Mouse (Mus musculus) liver, embryonic 12.5 days (tissue): ENCODE data around the gene Nfia. TPM values are rescaled to one million over a fixed set of nuclear protein-coding genes. Genes with fewer than 3 reads are reported as not detected.

Experiments
- ATAC-seq: fragments of 200-750 bp; cut with Nextera tagmentation; 2 replicates; pipeline ENCODE4 v1.8.0; 2017; ENCODE audit warnings: moderate number of reproducible peaks, mild to moderate bottlenecking, moderate library complexity
- H3K27ac ChIP-seq: fragments of 300-500 bp; sonication (generic); 2 replicates; pipeline ENCODE4 v1.5.1; 2016; ENCODE audit warnings: mild to moderate bottlenecking
- H3K27me3 ChIP-seq: fragments of 300-500 bp; sonication (generic); replicated peaks from 2 replicates; pipeline ENCODE4 v1.6.1; 2016; ENCODE audit warnings: mild to moderate bottlenecking, moderate library complexity
- H3K36me3 ChIP-seq: fragments of 300-500 bp; sonication (generic); 2 replicates; pipeline ENCODE4 v1.6.1; 2016; ENCODE audit warnings: mild to moderate bottlenecking, moderate library complexity
- H3K4me1 ChIP-seq: fragments of 300-500 bp; sonication (generic); 2 replicates; pipeline ENCODE4 v1.6.1; 2016
- H3K4me2 ChIP-seq: fragments of 300-500 bp; sonication (generic); 2 replicates; pipeline ENCODE4 v1.6.1; 2016; ENCODE audit warnings: mild to moderate bottlenecking, moderate library complexity
- H3K4me3 ChIP-seq: fragments of 300-500 bp; sonication (generic); 2 replicates; pipeline ENCODE4 v1.5.1; 2016; ENCODE audit warnings: mild to moderate bottlenecking, moderate library complexity
- H3K9ac ChIP-seq: fragments of 300-500 bp; sonication (generic); 2 replicates; pipeline ENCODE4 v1.6.1; 2016; ENCODE audit warnings: mild to moderate bottlenecking, moderate library complexity
- H3K9me3 ChIP-seq: fragments of 300-500 bp; sonication (generic); replicated peaks from 2 replicates; pipeline ENCODE4 v1.6.1; 2016; ENCODE audit warnings: mild to moderate bottlenecking, moderate library complexity
- WGBS: fragments of 180-500 bp; shearing (Covaris S2); methylation state at CpG from one replicate; pipeline ENCODE4 v1.1.7; 2016; ENCODE audit not compliant: insufficient replicate concordance; 5-methylcytosine and 5-hydroxymethylcytosine counted together
- polyA plus RNA-seq: library from polyadenylated mRNA; unstranded; fragments of >200 nt; fragmentation: Nextera tagmentation; extraction: Ambion mirVana; gene quantifications from 2 replicates; pipeline ENCODE4 v1.2.1, GENCODE M21; 2016

The Nfia gene
- polyA plus RNA-seq, 1 experiment from 2014 or later = 3.8 TPM

DNA sequence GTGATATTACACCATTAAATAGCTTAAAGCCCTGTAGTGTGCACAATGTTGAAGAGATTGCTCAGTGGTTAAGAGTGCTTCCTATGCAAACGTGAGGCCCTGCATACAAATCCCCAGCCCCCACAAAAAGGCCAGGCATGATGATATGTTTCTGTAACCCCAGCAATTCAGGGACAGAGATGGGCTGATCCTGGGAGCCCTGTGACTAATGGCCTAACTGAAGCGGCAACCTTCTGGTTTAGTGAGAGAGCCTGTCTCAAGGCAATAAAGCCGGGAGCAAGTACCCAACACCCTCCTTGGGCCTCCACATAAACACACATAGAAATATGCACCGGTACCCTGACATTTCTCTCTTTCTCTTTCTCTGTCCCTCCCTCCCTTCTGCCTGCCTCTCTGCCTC lies 153.1 kb downstream of the Nfia start:
- H3K9me3 ChIP-seq = no peaks in the 10 kb centered on the region
- no peak overlapping the region for H3K4me3 ChIP-seq
- peaks cover 17% of the 10 kb centered on the region for H3K4me1 ChIP-seq
- no peaks in the 10 kb centered on the region for H3K27me3 ChIP-seq
- no peak overlapping the region for H3K27ac ChIP-seq
- H3K9ac ChIP-seq = no peak overlapping the region
- no peaks in the 10 kb centered on the region for H3K36me3 ChIP-seq
- 71% methylated on average over 4 of the region's 4 CpGs for WGBS
- ATAC-seq = no peak
- no peak overlapping the region for H3K4me2 ChIP-seq

DNA sequence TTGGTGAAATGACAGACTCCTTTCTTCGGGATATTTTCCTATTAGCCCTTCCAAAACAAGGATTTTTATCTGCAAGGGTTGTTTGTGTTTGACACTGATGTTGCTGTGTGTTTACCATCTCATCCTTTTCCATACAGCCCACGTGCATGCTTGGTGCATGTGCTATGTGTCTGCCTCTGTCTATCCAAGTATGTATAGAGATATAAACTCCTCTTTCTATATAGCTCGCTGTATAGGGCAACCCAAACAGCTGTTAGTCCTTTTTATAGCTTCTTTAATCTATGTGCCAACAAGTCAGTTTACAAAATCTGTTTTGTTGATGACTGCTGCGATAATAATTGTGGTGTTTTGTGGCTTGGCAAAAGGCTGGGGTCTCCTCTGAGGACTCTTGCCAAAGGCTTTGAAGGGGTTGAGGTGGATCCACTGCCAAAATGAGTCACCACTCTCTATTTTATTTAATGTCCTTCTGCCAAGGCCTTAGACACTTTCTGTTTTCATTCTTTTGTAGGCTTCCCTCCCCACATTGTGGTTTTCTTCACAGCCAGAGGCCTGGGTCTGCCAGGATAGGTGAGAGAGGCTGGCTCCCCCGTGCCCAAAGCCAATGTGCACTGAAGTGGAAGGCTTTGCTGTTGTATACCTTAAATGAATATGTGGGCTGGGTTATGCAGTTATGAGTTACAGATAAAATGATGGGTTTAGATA lies 154.2 kb downstream of the Nfia start:
- Histone ChIP-seq H3K9ac (no peak overlapping the region), H3K27ac (no peak overlapping the region), H3K9me3 (no peaks in the 10 kb centered on the region), H3K4me1 (peaks cover 17% of the 10 kb centered on the region), H3K27me3 (no peaks in the 10 kb centered on the region), H3K4me2 (no peak overlapping the region), H3K36me3 (no peaks in the 10 kb centered on the region), H3K4me3 (no peak overlapping the region)
- no peak for ATAC-seq
- 63% methylated on average over 5 of the region's 5 CpGs for WGBS

DNA sequence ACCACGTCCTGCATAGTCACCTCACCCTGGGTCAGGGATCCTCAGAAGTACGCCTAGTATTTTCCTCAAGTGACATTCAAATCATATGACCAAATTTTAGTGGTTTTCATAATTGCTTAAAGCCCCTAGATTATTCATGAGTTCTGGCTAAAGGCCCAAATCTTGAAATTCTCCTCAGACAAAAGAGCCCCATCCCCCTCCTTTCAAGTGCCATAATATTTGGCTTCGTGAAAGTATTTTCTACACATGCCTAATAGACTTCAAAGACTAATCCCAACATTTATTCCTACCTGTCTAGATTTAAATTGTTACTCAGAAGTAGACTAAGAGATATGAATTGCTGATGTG lies 154.7 kb downstream of the Nfia start:
- Histone ChIP-seq H3K27ac (no peak overlapping the region), H3K36me3 (no peaks in the 10 kb centered on the region), H3K27me3 (no peaks in the 10 kb centered on the region), H3K9ac (no peak overlapping the region), H3K4me2 (no peak overlapping the region), H3K9me3 (no peaks in the 10 kb centered on the region), H3K4me1 (peaks cover 17% of the 10 kb centered on the region), H3K4me3 (no peak overlapping the region)
- no peak for ATAC-seq
- WGBS = 63% methylated on average over 3 of the region's 3 CpGs

DNA sequence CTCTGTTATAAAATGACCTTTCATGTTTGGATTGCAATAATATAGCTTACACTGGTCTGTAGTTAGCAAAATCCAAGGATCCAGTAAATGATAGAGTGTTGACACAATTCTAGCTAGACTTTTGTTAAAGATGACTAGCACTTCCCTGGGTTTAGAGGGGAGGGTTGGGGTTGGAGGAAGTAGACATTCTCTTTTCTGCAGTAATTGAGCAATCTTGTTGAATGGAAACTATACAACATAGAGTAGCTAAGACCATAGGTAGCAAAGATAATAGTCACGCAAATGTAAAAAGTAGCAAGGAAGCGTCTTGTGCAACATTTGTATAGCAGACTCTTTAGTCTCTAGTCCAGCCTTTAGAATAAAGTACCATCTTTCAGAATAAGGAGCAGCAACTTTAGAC lies 163.8 kb downstream of the Nfia start:
- WGBS = 83% methylated on average over 2 of the region's 2 CpGs
- H3K27ac ChIP-seq = no peak overlapping the region
- H3K9ac ChIP-seq = no peak overlapping the region
- H3K27me3 ChIP-seq = no peaks in the 10 kb centered on the region
- no peak overlapping the region for H3K4me3 ChIP-seq
- H3K36me3 ChIP-seq = no peaks in the 10 kb centered on the region
- no peaks in the 10 kb centered on the region for H3K9me3 ChIP-seq
- no peaks in the 10 kb centered on the region for H3K4me1 ChIP-seq
- no peak for ATAC-seq
- no peak overlapping the region for H3K4me2 ChIP-seq

DNA sequence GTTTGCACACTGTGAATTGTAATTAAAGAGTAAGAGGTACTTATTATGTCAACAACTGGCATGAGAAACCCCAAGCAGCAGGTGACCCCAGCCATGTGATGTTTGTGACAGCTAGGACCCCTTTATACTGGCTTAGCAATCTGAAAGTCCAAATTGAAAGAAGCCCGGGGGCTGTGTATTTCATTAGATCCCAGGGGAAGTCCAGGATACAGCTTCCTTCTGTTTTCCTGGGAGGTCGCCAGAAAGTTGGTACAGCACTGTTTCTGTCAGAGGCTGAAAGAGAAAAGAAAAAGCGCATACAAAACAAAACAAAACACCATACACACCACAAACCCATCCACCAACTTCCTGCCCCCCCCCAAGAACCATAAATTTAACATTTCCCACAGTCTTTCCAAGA lies 164.4 kb downstream of the Nfia start:
- H3K9me3 ChIP-seq = no peaks in the 10 kb centered on the region
- no peak overlapping the region for H3K4me3 ChIP-seq
- no peak overlapping the region for H3K27ac ChIP-seq
- no peaks in the 10 kb centered on the region for H3K27me3 ChIP-seq
- no peaks in the 10 kb centered on the region for H3K36me3 ChIP-seq
- H3K4me1 ChIP-seq = no peaks in the 10 kb centered on the region
- ATAC-seq = no peak
- WGBS = 51% methylated on average over 3 of the region's 3 CpGs
- no peak overlapping the region for H3K4me2 ChIP-seq
- H3K9ac ChIP-seq = no peak overlapping the region

DNA sequence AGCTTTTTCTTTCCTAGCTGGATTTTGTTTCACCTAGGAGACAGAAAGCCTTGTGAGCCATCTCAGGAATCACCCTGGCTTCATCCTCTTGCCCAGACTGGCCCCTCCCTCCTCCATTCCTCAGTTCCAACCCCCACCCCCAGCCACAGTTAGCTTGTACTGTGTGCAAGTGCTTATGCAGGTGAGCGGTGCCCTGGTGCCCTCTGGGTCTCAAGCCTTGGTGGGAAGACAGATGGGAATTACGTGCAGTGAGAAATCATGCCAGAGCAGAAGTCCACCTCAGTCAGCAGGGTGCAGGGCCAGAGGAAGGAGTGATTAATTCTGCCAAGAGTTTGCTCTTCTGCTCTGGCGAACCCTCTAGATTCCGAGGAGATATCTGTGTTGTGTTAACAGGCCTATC lies 167.0 kb downstream of the Nfia start:
- H3K4me1 ChIP-seq = no peaks in the 10 kb centered on the region
- no peak overlapping the region for H3K9ac ChIP-seq
- no peaks in the 10 kb centered on the region for H3K9me3 ChIP-seq
- WGBS = 58% methylated on average over 4 of the region's 4 CpGs
- H3K4me2 ChIP-seq = no peak overlapping the region
- H3K36me3 ChIP-seq = no peaks in the 10 kb centered on the region
- no peak for ATAC-seq
- no peaks in the 10 kb centered on the region for H3K27me3 ChIP-seq
- H3K27ac ChIP-seq = no peak overlapping the region
- H3K4me3 ChIP-seq = no peak overlapping the region

DNA sequence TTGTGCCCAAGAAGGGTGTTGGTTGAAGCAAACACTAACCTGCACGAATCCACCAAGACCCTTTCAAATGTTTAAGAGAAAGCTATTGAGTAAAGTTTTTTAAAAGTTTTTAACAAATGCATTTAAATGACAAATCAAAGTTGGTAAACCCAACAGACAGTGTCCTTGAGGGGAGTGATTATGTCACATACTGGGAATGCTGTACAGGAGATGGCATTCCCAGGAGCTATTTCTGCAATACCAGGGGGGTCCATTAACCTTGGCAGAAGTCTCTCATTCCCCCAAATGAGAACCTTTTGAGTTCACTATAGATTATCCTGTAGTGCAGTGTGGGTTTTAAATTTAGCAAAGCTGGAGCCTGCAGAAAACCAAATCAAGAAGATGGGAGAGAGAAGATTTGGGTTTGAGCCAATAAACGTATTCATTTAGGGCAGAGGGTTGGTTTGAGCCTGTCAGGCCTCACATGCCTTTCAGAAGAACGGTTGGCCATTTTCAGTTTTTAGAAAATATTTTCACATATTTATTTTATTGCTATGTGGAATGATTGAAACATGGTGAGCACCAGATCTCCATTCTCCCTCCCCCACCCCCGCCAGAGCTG lies 167.5 kb downstream of the Nfia start:
- WGBS = 59% methylated on average over 4 of the region's 4 CpGs
- Histone ChIP-seq H3K36me3 (no peaks in the 10 kb centered on the region), H3K27ac (no peak overlapping the region), H3K9ac (no peak overlapping the region), H3K4me1 (no peaks in the 10 kb centered on the region), H3K4me3 (no peak overlapping the region), H3K27me3 (no peaks in the 10 kb centered on the region), H3K4me2 (no peak overlapping the region), H3K9me3 (no peaks in the 10 kb centered on the region)
- ATAC-seq = no peak

DNA sequence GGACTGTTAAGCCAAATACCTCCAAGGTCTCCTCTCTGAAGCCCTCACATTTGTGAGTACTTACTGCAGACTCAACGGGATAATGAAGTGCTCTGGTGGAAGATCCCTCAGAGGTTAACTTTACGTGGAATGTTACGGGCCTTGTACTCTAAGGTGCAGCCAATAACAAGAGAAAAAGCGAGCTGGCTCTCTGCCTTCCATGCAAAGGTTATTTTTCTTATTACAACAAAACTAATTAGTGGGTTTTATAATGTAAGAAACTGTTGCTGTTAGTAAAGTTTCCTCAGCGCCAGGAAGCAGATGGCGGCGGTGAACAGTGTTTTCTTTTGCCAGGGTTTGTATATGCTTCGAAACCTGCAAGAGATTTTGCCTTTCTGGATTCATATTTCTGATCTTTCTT lies 169.1 kb downstream of the Nfia start:
- H3K4me2 ChIP-seq = no peak overlapping the region
- no peaks in the 10 kb centered on the region for H3K36me3 ChIP-seq
- 73% methylated on average over 8 of the region's 8 CpGs for WGBS
- H3K27ac ChIP-seq = no peak overlapping the region
- no peak overlapping the region for H3K9ac ChIP-seq
- H3K9me3 ChIP-seq = no peaks in the 10 kb centered on the region
- no peak for ATAC-seq
- no peak overlapping the region for H3K4me3 ChIP-seq
- no peaks in the 10 kb centered on the region for H3K4me1 ChIP-seq
- H3K27me3 ChIP-seq = no peaks in the 10 kb centered on the region

DNA sequence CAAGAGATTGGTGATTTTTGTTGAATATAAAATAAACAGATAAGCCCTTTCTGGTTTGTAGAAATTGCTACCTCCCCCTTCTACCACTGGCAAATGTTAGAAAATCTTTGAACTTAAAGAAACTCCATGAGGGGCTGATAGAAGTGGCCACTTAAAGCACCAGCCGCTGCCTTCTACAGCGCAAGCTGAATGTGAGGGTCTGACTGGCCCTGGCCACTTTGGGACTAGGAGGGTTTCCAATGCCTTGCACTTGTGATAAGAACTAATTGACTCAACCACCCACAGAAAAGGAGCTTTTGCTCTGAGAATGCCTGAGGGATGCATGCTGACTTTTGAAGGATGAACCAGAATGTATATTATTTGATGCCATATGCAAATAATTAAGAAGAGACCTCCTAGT lies 171.8 kb downstream of the Nfia start:
- Histone ChIP-seq H3K36me3 (no peaks in the 10 kb centered on the region), H3K4me3 (no peak overlapping the region), H3K27ac (no peak overlapping the region), H3K4me2 (no peak overlapping the region), H3K9ac (no peak overlapping the region), H3K27me3 (no peaks in the 10 kb centered on the region), H3K4me1 (no peaks in the 10 kb centered on the region), H3K9me3 (no peaks in the 10 kb centered on the region)
- 72% methylated on average over 2 of the region's 2 CpGs for WGBS
- ATAC-seq = no peak

DNA sequence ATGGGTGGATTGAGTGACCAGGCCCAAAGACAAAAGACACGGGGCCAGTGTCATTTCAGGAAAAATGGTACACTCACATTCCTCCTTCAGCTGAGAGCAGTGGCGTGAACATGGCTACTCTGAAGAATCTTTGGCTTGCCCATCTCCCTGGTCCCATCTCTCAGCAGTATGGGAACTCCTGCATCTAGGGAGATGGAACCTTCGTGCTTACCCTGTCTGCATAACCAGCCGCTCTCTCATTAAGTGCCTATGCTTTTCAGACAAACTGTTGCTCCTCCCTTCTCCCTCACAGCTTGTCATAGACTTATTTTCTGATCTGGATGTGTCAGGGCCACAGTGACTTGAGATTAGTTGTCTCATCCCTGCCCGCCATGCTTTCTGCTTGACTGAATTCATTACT lies 174.9 kb downstream of the Nfia start:
- H3K4me3 ChIP-seq = no peak overlapping the region
- ATAC-seq = no peak
- no peaks in the 10 kb centered on the region for H3K4me1 ChIP-seq
- no peak overlapping the region for H3K9ac ChIP-seq
- H3K27me3 ChIP-seq = no peaks in the 10 kb centered on the region
- H3K36me3 ChIP-seq = no peaks in the 10 kb centered on the region
- WGBS = 69% methylated on average over 5 of the region's 5 CpGs
- H3K9me3 ChIP-seq = no peaks in the 10 kb centered on the region
- no peak overlapping the region for H3K27ac ChIP-seq
- no peak overlapping the region for H3K4me2 ChIP-seq

DNA sequence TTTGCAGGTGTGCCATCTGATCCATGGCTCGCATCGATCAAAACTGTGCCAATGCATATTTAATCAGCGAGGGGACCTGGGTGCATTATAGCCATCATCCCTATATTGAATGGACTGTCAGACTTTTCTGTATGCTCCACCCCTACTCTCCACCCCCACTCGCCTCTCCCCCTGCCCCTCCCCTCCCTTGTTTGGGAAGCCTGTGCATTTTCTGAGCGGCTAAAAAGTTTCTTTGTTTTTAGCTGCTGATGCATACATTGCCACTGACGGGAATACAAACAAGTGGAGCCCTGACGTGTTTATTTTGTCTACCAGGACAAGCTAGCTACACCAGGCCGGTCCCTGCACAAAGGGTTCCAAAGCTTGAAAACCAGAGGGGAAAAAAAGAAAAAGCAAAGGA lies 175.7 kb downstream of the Nfia start:
- Histone ChIP-seq H3K4me3 (no peak overlapping the region), H3K36me3 (no peaks in the 10 kb centered on the region), H3K9ac (no peak overlapping the region), H3K27ac (no peak overlapping the region), H3K4me2 (no peak overlapping the region), H3K4me1 (no peaks in the 10 kb centered on the region), H3K9me3 (no peaks in the 10 kb centered on the region), H3K27me3 (no peaks in the 10 kb centered on the region)
- ATAC-seq = no peak
- 67% methylated on average over 8 of the region's 8 CpGs for WGBS

DNA sequence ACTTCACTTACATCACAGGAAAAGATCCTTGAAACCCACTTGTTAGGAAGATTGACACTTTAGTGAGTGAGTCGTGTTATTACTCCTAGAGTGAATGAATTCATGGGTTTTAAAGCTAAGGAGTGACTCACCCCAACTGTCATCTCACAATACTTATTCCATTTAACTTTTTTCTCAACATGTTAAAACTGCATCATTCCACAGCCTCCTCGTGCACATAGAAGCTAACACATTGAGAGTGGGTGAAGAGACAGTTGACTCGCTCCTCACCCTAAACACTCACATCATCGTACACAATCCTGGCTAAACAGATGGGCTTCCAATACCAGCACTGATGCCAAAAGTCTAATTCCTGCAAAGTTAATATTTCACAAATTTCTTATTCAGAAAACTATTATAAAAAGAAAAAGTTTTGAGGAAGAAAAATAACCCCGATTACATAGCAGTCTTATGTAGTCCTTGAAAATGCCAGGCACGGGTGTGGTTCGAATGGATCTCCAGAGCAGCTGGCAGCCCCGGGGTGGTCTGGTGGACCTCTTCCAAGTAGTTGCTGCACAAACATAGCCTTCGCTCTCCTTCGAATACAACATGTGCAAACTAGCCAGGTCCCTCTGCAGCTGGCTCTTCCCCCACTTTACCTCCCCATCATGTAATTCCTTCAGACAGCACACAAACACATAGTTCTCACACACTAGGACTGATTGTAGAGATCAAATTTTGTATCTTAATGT lies 178.0 kb downstream of the Nfia start:
- no peak for ATAC-seq

More for the DNA sequence above, 178.0 kb downstream of the Nfia start:
- Histone ChIP-seq H3K9me3 (no peaks in the 10 kb centered on the region), H3K27me3 (no peaks in the 10 kb centered on the region), H3K4me3 (no peak overlapping the region), H3K27ac (no peak overlapping the region), H3K4me1 (no peaks in the 10 kb centered on the region), H3K36me3 (no peaks in the 10 kb centered on the region), H3K4me2 (no peak overlapping the region), H3K9ac (no peak overlapping the region)
- WGBS = 78% methylated on average over 10 of the region's 10 CpGs
